Mouse (Mus musculus) lung, adult 2 months (tissue): ENCODE data around the gene Dhx58.

ENCODE experiments used
- CTCF ChIP-seq: fragments of 200-500 bp; IDR thresholded peaks from 2 replicates; pipeline ENCODE4 v1.5.1; 2011; ENCODE audit warnings: mild to moderate bottlenecking, low read length, control low read depth; ENCODE audit not compliant: insufficient read depth
- POLR2A ChIP-seq: fragments of 200-500 bp; IDR thresholded peaks from 2 replicates; pipeline ENCODE4 v1.6.1; 2011; ENCODE audit warnings: low read depth, mild to moderate bottlenecking, control low read depth, low read length, borderline replicate concordance; ENCODE audit errors: extremely low read depth

GRCm38 (mm10) chr11:100730477-100731205, 26.6 kb upstream of the Dhx58 start:
- no peak for TF ChIP-seq POLR2A
- TF ChIP-seq CTCF, result no peak
